Mouse (Mus musculus): Measurements from ENCODE around the gene 2210408I21Rik. TPM values are rescaled to one million over a fixed set of nuclear protein-coding genes. Genes with fewer than 3 reads are reported as not detected.

2210408I21Rik gene
- polyA plus RNA-seq, 1 experiment from 2014 or later = 12.2 TPM

DNA sequence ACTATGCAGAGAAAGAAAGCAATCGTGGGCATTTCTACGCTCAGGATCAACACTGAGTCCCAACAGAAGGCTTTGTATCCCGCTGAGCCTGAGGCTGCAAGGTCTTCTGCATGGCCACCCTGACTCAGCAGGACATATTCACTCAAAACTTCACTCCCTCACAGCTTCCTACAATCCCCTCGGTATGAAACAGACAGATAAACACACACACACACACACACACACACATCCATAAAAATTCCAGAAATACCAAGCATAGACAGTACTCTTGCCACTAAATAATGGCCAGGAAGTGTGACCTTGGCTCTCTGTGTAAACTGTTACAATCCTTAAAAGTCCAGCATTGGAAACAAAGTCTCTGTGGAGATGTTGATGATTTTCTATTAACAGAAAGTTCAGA lies 458.7 kb downstream of the 2210408I21Rik start:
- DNase-seq (ENCODE audit: low spot score) = no peak
- Histone ChIP-seq H3K4me3 (ENCODE audit: low read depth, low read length) (no peak overlapping the region), H3K36me3 (ENCODE audit: control insufficient read depth, insufficient read depth, low read length) (no peaks in the 10 kb centered on the region), H3K4me1 (ENCODE audit: control insufficient read depth, insufficient read depth, low read length) (no peaks in the 10 kb centered on the region), H3K9me3 (ENCODE audit: control insufficient read depth, low read length) (no peaks in the 10 kb centered on the region), H3K4me2 (ENCODE audit: low read depth) (no peak overlapping the region), H3K27ac (ENCODE audit: low read depth, low read length) (no peak overlapping the region), H3K27me3 (ENCODE audit: control insufficient read depth, insufficient read depth, low read length) (no peaks in the 10 kb centered on the region), H3K9ac (ENCODE audit: low read length) (no peak overlapping the region)
- no peak for ATAC-seq (ENCODE audit: insufficient read depth, low FRiP score, low TSS enrichment)
- 70% methylated on average over 4 of the region's 4 CpGs for WGBS

DNA sequence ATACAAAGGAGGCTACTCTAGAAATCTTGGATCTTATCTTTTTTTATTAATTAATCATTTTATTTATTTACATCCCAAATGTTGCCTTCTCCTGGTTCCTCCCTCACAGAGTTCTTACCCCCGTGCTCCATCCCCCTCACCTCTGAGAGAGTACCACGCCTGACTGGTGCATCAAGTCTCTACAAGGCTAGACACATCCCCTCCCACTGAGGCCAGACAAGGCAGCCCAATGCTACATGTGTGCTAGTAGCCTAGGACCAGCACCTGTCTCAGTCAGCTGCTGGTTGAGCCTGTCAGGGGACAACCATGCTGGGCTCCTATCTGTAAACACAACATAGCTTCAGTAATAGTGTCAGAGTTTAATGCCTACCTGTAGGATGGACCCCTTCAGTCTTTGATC lies 480.0 kb downstream of the 2210408I21Rik start:
- Histone ChIP-seq H3K36me3 (ENCODE audit: control insufficient read depth, insufficient read depth, low read length) (no peaks in the 10 kb centered on the region), H3K9ac (ENCODE audit: low read length) (no peak overlapping the region), H3K9me3 (ENCODE audit: control insufficient read depth, low read length) (no peaks in the 10 kb centered on the region), H3K4me3 (ENCODE audit: low read depth, low read length) (no peak overlapping the region), H3K4me1 (ENCODE audit: control insufficient read depth, insufficient read depth, low read length) (no peaks in the 10 kb centered on the region), H3K27me3 (ENCODE audit: control insufficient read depth, insufficient read depth, low read length) (no peaks in the 10 kb centered on the region), H3K27ac (ENCODE audit: low read depth, low read length) (no peak overlapping the region), H3K4me2 (ENCODE audit: low read depth) (no peak overlapping the region)
- ATAC-seq (ENCODE audit: insufficient read depth, low FRiP score, low TSS enrichment) = no peak
- no peak for DNase-seq (ENCODE audit: low spot score)
- WGBS = 88% methylated on average over 2 of the region's 2 CpGs

Other genes with a start within 250 kb of the 2210408I21Rik start
- 34.8 and 36.6 TPM in 2 replicates for gene Slf1, start 67 bp upstream of the 2210408I21Rik start, polyA plus RNA-seq (2014; fragmentation: Nextera tagmentation; extraction: Ambion mirVana)